Mouse (Mus musculus): ENCODE data around the gene Nutf2. TPM values are rescaled to one million over a fixed set of nuclear protein-coding genes. Genes with fewer than 3 reads are reported as not detected.

The Nutf2 gene
- polyA plus RNA-seq, 1 experiment from 2014 or later = 262 TPM

DNA sequence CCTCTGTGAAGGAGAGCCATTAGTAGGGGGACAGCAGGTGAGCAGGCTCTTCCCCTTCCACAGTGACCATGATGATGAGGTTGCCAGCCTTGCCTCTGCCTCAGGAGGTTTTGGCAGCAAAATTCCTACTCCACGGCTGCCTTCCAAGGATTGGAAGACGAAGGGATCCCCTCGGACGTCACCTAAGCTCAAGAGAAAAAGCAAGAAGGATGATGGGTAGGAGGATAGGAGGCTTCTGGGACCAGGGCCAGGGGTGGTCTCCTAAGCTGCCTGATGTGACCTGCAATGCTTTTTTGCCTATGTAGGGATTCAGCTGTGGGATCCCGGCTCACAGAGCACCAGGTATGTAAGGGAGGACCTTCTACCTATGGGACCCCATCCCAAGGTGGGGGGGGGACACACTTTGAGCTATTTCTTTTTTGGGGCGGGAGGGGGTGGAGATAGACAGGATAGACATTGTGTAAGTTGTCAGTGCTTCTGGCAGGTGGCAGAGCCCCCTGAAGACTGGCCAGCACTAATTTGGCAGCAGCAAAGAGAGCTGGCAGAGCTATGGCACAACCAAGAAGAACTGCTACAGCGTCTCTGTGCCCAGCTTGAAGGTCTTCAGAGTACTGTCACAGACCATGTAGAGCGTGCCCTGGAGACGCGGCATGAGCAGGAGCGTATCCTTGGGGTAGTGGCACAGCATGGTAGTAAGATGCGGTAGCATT lies 29.5 kb downstream of the Nutf2 start:
- ATAC-seq (replicated peaks; ENCODE audit: insufficient number of reproducible peaks, low FRiP score, low TSS enrichment, low read depth) = no peak

DNA sequence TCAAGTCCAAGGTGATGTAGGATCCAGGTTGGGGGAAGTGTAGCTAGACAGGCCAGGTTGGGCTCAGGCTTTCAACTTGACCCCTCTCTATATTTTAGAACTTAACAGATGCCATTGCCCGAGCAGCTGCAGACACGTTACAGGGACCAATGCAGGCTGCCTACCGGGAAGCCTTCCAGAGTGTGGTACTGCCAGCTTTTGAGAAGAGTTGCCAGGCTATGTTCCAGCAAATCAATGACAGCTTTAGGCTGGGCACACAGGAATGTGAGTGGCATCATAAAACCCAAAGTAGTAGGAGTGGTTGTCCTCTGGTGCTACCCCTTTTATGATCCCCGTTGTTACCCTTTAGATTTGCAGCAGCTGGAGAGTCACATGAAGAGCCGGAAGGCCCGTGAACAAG lies 30.5 kb downstream of the Nutf2 start:
- 92% methylated on average over 6 of the region's 6 CpGs for WGBS

More for the DNA sequence above, 29.5 kb downstream of the Nutf2 start:
- DNase-seq (ENCODE audit: low spot score) = no peak
- H3K27me3 ChIP-seq (ENCODE audit: control insufficient read depth, insufficient read depth, low read length) = no peaks in the 10 kb centered on the region
- H3K27ac ChIP-seq (replicated peaks; ENCODE audit: low read depth, low read length) = no peak overlapping the region
- H3K9me3 ChIP-seq (replicated peaks; ENCODE audit: control insufficient read depth, low read length) = no peaks in the 10 kb centered on the region
- WGBS = 96% methylated on average over 12 of the region's 12 CpGs
- H3K4me2 ChIP-seq (ENCODE audit: low read depth, low read length) = no peak overlapping the region
- no peak overlapping the region for H3K9ac ChIP-seq (replicated peaks; ENCODE audit: low read length)
- H3K36me3 ChIP-seq (replicated peaks; ENCODE audit: control insufficient read depth, insufficient read depth, low read depth, low read length) = peaks cover 29% of the 10 kb centered on the region
- H3K4me1 ChIP-seq (ENCODE audit: control insufficient read depth, insufficient read depth, low read length) = no peaks in the 10 kb centered on the region
- no peak overlapping the region for H3K4me3 ChIP-seq (ENCODE audit: low read depth, low read length)

DNA sequence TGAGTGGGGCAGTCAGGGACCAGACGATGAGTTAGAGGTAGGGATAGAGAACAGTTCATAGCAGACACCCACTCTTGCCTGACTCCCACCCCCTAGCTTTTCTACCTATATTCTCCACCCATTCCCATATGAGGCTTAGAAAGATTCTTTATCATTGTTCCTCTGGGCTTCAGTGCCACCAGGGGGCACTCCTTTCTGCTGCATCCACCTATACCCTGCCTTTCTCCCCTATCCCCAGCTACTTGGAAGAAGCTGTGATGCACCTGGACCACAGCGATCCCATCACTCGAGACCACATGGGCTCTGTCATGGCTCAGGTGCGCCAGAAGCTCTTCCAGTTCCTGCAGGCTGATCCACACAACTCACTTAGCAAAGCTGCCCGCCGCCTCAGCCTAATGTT lies 32.1 kb downstream of the Nutf2 start:
- 89% methylated on average over 6 of the region's 6 CpGs for whole genome bisulfite sequencing
- peaks cover 22% of the 10 kb centered on the region for H3K36me3 ChIP-seq (replicated peaks; ENCODE audit: control insufficient read depth, insufficient read depth, low read depth, low read length)
- DNase-seq (ENCODE audit: low spot score) (peak; percentile 16), ATAC-seq (replicated peaks; ENCODE audit: insufficient number of reproducible peaks, low FRiP score, low TSS enrichment, low read depth) (no peak)
- no peaks in the 10 kb centered on the region for H3K9me3 ChIP-seq (replicated peaks; ENCODE audit: control insufficient read depth, low read length)
- H3K4me1 ChIP-seq (ENCODE audit: control insufficient read depth, insufficient read depth, low read length) = no peaks in the 10 kb centered on the region
- H3K9ac ChIP-seq (replicated peaks; ENCODE audit: low read length) = no peak overlapping the region
- H3K4me3 ChIP-seq (ENCODE audit: low read depth, low read length) = no peak overlapping the region
- no peaks in the 10 kb centered on the region for H3K27me3 ChIP-seq (ENCODE audit: control insufficient read depth, insufficient read depth, low read length)
- H3K4me2 ChIP-seq (ENCODE audit: low read depth, low read length) = no peak overlapping the region
- H3K27ac ChIP-seq (replicated peaks; ENCODE audit: low read depth, low read length) = no peak overlapping the region

More for the DNA sequence above, 30.5 kb downstream of the Nutf2 start:
- no peak for ATAC-seq (replicated peaks; ENCODE audit: insufficient number of reproducible peaks, low FRiP score, low TSS enrichment, low read depth)
- no peak overlapping the region for H3K4me3 ChIP-seq (ENCODE audit: low read depth, low read length)
- H3K4me1 ChIP-seq (ENCODE audit: control insufficient read depth, insufficient read depth, low read length) = no peaks in the 10 kb centered on the region
- no peaks in the 10 kb centered on the region for H3K9me3 ChIP-seq (replicated peaks; ENCODE audit: control insufficient read depth, low read length)
- H3K4me2 ChIP-seq (ENCODE audit: low read depth, low read length) = no peak overlapping the region
- no peak for DNase-seq (ENCODE audit: low spot score)
- H3K27ac ChIP-seq (replicated peaks; ENCODE audit: low read depth, low read length) = no peak overlapping the region
- H3K36me3 ChIP-seq (replicated peaks; ENCODE audit: control insufficient read depth, insufficient read depth, low read depth, low read length) = peaks cover 29% of the 10 kb centered on the region
- no peaks in the 10 kb centered on the region for H3K27me3 ChIP-seq (ENCODE audit: control insufficient read depth, insufficient read depth, low read length)
- no peak overlapping the region for H3K9ac ChIP-seq (replicated peaks; ENCODE audit: low read length)

DNA sequence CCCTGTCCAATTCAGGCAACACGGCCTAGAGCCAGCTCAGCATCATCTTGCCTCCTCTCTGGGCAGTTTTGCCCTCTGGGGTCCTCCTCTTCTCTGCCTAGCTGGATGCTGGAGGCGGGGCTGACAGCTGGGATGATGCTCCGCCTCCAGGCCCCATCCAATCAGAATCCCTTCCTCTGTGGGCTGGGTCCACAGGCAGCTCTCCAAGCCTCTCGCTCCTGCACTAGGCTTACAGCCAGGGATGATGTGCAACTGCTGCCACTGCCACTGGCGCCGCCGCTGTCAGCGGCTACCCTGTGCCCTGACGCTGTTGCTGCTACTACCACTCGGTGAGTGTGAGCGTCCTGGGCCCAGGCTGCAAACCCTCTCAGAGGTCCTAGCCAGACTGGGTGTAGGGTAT lies 33.0 kb downstream of the Nutf2 start, which contains the start of gene Nrn1l:
Nrn1l (plus strand) TSS at position 229 of the 400 bp plus-strand sequence.
- H3K36me3 ChIP-seq (replicated peaks; ENCODE audit: control insufficient read depth, insufficient read depth, low read depth, low read length) = peaks cover 16% of the 10 kb centered on the region
- no peak within 1 kb of the TSS for H3K27ac ChIP-seq (replicated peaks; ENCODE audit: low read depth, low read length)
- no peaks in the 10 kb centered on the region for H3K4me1 ChIP-seq (ENCODE audit: control insufficient read depth, insufficient read depth, low read length)
- DNase-seq (ENCODE audit: low spot score) (peak; percentile 81), ATAC-seq (replicated peaks; ENCODE audit: insufficient number of reproducible peaks, low FRiP score, low TSS enrichment, low read depth) (peak; percentile 86)
- H3K9ac ChIP-seq (replicated peaks; ENCODE audit: low read length) = no peak within 1 kb of the TSS
- WGBS = 6% methylated on average over 11 of the region's 11 CpGs
- no peaks in the 10 kb centered on the region for H3K27me3 ChIP-seq (ENCODE audit: control insufficient read depth, insufficient read depth, low read length)
- H3K9me3 ChIP-seq (replicated peaks; ENCODE audit: control insufficient read depth, low read length) = no peaks in the 10 kb centered on the region
- H3K4me3 ChIP-seq (ENCODE audit: low read depth, low read length) = no peak within 1 kb of the TSS
- no peak within 1 kb of the TSS for H3K4me2 ChIP-seq (ENCODE audit: low read depth, low read length)

DNA sequence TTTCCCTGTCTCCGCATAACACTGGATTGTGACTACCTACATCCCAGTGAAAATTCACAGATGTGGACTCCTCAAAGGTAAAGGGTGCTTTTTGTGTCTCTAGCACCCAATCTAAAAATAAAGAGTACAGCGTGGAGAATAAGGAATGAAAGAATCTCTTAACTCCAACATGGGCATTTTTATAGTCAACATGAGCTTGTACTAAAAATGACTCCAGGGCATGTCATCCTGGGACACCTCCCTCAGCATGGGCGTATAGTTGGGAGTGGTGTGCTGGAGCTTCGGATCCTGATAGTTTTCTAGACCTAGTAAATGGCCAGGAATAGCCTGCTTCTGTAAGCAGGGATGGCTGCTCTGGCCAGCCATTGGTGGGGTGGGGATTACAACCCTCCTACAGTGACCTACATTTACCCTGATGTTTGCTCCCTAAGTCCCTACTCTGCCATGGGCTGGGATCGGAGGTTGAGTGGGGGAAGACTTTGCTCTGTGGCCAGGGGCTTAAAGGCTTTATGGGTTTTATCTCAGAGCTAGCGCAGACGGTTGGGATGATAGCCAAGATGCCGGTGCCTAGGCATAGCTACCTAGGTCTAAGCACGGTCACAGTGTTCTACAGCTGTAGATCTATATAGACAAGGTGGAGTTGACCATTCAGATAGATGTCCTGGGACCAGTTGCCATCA lies 37.6 kb downstream of the Nutf2 start:
- Histone ChIP-seq H3K4me1 (ENCODE audit: control insufficient read depth, insufficient read depth, low read length) (no peaks in the 10 kb centered on the region), H3K27me3 (ENCODE audit: control insufficient read depth, insufficient read depth, low read length) (no peaks in the 10 kb centered on the region), H3K9me3 (replicated peaks; ENCODE audit: control insufficient read depth, low read length) (no peaks in the 10 kb centered on the region), H3K4me3 (ENCODE audit: low read depth, low read length) (no peak overlapping the region), H3K4me2 (ENCODE audit: low read depth, low read length) (no peak overlapping the region), H3K9ac (replicated peaks; ENCODE audit: low read length) (no peak overlapping the region), H3K27ac (replicated peaks; ENCODE audit: low read depth, low read length) (no peak overlapping the region), H3K36me3 (replicated peaks; ENCODE audit: control insufficient read depth, insufficient read depth, low read depth, low read length) (no peaks in the 10 kb centered on the region; the same call in 1 of the 2 replicates)
- WGBS = 84% methylated on average over 9 of the region's 9 CpGs
- ATAC-seq (replicated peaks; ENCODE audit: insufficient number of reproducible peaks, low FRiP score, low TSS enrichment, low read depth) = no peak
- DNase-seq (ENCODE audit: low spot score) = no peak

DNA sequence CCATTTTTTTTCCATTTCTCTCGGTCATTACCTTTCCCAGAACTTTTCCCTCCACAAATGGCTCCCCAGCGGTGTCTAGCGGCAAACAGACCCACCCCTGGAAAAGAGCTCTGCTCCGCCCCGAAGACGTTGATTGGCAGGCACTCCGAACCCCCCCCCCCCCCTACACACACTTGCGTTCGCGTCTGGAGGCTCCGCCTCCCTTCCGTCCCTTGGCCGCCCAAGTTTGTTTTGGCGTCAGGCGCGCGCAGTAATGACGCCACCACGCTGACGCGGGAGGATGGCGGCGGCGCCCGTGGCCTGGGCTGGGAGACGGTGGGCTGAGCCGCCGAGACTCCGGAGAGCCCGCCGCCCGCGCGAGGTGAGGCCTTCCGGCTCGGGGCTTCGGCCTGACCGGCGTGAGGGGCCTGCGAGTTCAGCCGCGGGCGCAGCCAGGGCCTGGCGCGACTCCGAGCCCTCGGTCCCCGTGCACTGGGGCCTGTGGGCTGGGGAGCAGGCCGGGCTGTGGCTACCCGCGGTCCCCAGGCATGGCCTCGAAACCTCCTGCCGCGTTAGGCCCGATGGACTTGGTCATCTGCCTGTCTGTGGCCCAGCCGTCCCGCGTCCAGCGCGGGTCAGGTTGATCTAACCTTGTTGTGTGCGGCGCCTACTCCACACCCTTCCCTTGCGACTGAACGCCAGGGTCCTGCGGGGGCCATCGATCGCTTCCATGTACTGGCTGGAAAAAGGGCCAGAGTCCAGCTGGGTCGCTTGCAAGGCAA lies 40.0 kb downstream of the Nutf2 start, which contains the start of gene Pskh1:
Pskh1 (plus strand) TSS at position 262 of the 761 bp plus-strand sequence.
- peak within 1 kb of the TSS; percentile 76 for H3K27ac ChIP-seq (replicated peaks; ENCODE audit: low read depth, low read length)
- H3K4me1 ChIP-seq (ENCODE audit: control insufficient read depth, insufficient read depth, low read length) = no peaks in the 10 kb centered on the region
- WGBS = under 1% methylated on average over 59 of the region's 68 CpGs
- ATAC-seq (replicated peaks; ENCODE audit: insufficient number of reproducible peaks, low FRiP score, low TSS enrichment, low read depth) (peak; percentile 89), DNase-seq (ENCODE audit: low spot score) (peak; percentile 94)
- no peaks in the 10 kb centered on the region for H3K36me3 ChIP-seq (replicated peaks; ENCODE audit: control insufficient read depth, insufficient read depth, low read depth, low read length)
- H3K9ac ChIP-seq (replicated peaks; ENCODE audit: low read length) = peak within 1 kb of the TSS; percentile 99
- no peaks in the 10 kb centered on the region for H3K9me3 ChIP-seq (replicated peaks; ENCODE audit: control insufficient read depth, low read length)
- H3K4me2 ChIP-seq (ENCODE audit: low read depth, low read length) = peak within 1 kb of the TSS; percentile 77
- H3K27me3 ChIP-seq (ENCODE audit: control insufficient read depth, insufficient read depth, low read length) = no peaks in the 10 kb centered on the region
- H3K4me3 ChIP-seq (ENCODE audit: low read depth, low read length) = peak within 1 kb of the TSS; percentile 98

DNA sequence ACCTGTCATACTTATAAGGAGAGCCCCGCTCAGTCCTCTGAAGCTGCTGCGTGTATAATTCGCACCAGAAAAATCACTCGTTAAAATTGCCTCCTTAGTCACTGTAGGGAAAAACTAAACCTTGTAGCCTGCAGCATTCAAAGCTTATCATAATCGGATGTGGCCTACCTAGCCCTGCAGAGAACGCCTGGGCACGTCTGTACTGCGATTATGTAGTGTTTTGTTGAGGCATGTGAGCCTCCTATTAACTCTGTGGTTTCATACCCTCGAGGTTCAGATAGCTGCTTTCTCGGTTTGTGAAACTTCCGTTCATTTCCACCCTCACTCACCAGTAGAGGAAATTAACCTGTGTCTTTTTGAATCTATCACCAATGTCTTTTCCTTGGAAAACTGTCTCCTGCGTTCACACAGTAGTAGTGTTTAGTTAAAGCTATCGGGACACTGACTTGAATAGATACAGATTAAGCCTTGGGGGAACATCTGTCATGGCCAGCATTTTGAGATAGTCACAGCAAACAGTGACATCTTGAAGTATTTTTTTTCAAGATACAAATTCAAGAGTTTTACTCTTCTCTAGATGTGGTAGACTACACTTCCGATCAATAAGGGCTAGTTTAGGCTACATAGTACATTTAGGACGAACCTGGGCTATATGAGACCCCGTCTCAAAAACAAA lies 40.7 kb downstream of the Nutf2 start:
- Histone ChIP-seq H3K4me3 (ENCODE audit: low read depth, low read length) (peak overlapping the region; percentile 98), H3K4me1 (ENCODE audit: control insufficient read depth, insufficient read depth, low read length) (no peaks in the 10 kb centered on the region), H3K27ac (replicated peaks; ENCODE audit: low read depth, low read length) (peak overlapping the region; percentile 76), H3K9me3 (replicated peaks; ENCODE audit: control insufficient read depth, low read length) (no peaks in the 10 kb centered on the region), H3K9ac (replicated peaks; ENCODE audit: low read length) (peak overlapping the region; percentile 99), H3K4me2 (ENCODE audit: low read depth, low read length) (peak overlapping the region; percentile 77), H3K27me3 (ENCODE audit: control insufficient read depth, insufficient read depth, low read length) (no peaks in the 10 kb centered on the region), H3K36me3 (replicated peaks; ENCODE audit: control insufficient read depth, insufficient read depth, low read depth, low read length) (no peaks in the 10 kb centered on the region)
- WGBS = 35% methylated on average over 16 of the region's 16 CpGs
- peak; percentile 12 for DNase-seq (ENCODE audit: low spot score)
- ATAC-seq (replicated peaks; ENCODE audit: insufficient number of reproducible peaks, low FRiP score, low TSS enrichment, low read depth) = no peak
